Mouse (Mus musculus) stomach, embryonic 15.5 days (tissue): ENCODE measurements at regions not wholly inside any gene's neighbourhood (a gene's known extent, or its start where the extent isn't known, plus 50 kb on each side); places are given as distances from the start of the nearest gene placed in this dataset.
"Not testable (repeated sequence)": the region's sequence is repeated elsewhere in the genome, so short reads cannot be mapped to it uniquely, and the experiment has no call there.

Source experiments
- ATAC-seq: fragments of 200-750 bp; cut with Nextera tagmentation; 2 replicates; pipeline ENCODE4 v1.8.0; 2017; ENCODE audit warnings: low read depth, moderate number of reproducible peaks, moderate TSS enrichment; ENCODE audit not compliant: insufficient read depth, low FRiP score
- H3K27ac ChIP-seq: fragments of 300-500 bp; sonication (generic); 2 replicates; pipeline ENCODE4 v1.5.1; 2015; ENCODE audit warnings: mild to moderate bottlenecking, inconsistent platforms
- H3K27me3 ChIP-seq: fragments of 300-500 bp; sonication (generic); replicated peaks from 2 replicates; pipeline ENCODE4 v1.6.1; 2015; ENCODE audit warnings: inconsistent platforms
- H3K36me3 ChIP-seq: fragments of 300-500 bp; sonication (generic); 2 replicates; pipeline ENCODE4 v1.6.1; 2015; ENCODE audit warnings: inconsistent platforms
- H3K4me1 ChIP-seq: fragments of 300-500 bp; sonication (generic); 2 replicates; pipeline ENCODE4 v1.6.1; 2015; ENCODE audit warnings: inconsistent platforms
- H3K4me2 ChIP-seq: fragments of 300-500 bp; sonication (generic); 2 replicates; pipeline ENCODE4 v1.6.1; 2015; ENCODE audit warnings: mild to moderate bottlenecking, inconsistent platforms
- H3K4me3 ChIP-seq: fragments of 300-500 bp; sonication (generic); replicated peaks from 2 replicates; pipeline ENCODE4 v1.5.1; 2015; ENCODE audit warnings: inconsistent platforms
- H3K9ac ChIP-seq: fragments of 300-500 bp; sonication (generic); 2 replicates; pipeline ENCODE4 v1.6.1; 2015; ENCODE audit warnings: inconsistent platforms
- H3K9me3 ChIP-seq: fragments of 300-500 bp; sonication (generic); 2 replicates; pipeline ENCODE4 v1.6.1; 2016; ENCODE audit warnings: inconsistent platforms
- WGBS: fragments of 180-500 bp; shearing (Covaris S2); methylation state at CpG from one replicate; pipeline ENCODE4 v1.1.7; 2015; 5-methylcytosine and 5-hydroxymethylcytosine counted together

DNA sequence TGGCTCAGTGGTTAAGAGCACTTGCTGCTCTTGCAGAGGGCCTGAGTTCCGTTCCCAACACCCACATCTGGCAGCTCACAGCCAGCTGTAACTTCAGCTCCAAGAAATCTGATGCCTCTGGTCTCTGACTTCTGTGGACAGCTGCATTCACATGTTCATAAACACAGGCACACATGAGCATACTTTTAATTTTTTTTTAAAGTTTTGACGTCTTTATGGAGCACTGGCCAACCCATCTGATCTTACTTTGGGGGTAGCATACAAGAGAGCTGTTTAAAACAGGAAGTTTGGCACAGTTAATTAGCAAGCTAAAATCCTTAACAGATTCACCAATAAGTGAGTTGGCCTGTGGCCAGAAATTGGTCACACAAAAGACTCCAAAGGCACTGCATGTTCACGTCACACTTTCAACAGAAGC is 81.2 kb upstream of the Atl2 start:
- H3K36me3 ChIP-seq, result no peaks in the 10 kb centered on the region
- ATAC-seq, result no peak
- no peak overlapping the region for H3K9ac ChIP-seq
- no peaks in the 10 kb centered on the region for H3K27me3 ChIP-seq
- H3K9me3 ChIP-seq, result no peaks in the 10 kb centered on the region
- H3K4me3 ChIP-seq, result no peak overlapping the region
- no peak overlapping the region for H3K4me2 ChIP-seq
- H3K4me1 ChIP-seq, result peaks cover 20% of the 10 kb centered on the region
- H3K27ac ChIP-seq, result peak overlapping the region; percentile 35; the same call in 1 of the 2 replicates
- WGBS, result 38% methylated on average over 3 of the region's 3 CpGs

- ATAC-seq, result no peak
- 0 out of 2 replicates have a peak overlapping the region, but pooled peaks have one; percentile 12 for H3K4me3 ChIP-seq
- H3K36me3 ChIP-seq, result no peaks in the 10 kb centered on the region
- H3K4me2 ChIP-seq, result peak overlapping the region; percentile 44
- peak overlapping the region; percentile 35; the same call in 1 of the 2 replicates for H3K27ac ChIP-seq
- H3K4me1 ChIP-seq, result peaks cover 20% of the 10 kb centered on the region
- no peaks in the 10 kb centered on the region for H3K9me3 ChIP-seq
- H3K9ac ChIP-seq, result no peak overlapping the region
- no peaks in the 10 kb centered on the region for H3K27me3 ChIP-seq
- WGBS, result 68% methylated on average over 5 of the region's 5 CpGs
These were observed 80.7 kb upstream of the Atl2 start for GRCm38 (mm10) chr17:79976518-79977100.

GRCm38 (mm10) chr17:79975997-79976443 is 80.1 kb upstream of the Atl2 start:
- peak overlapping the region; percentile 12; the same call in 1 of the 2 replicates for H3K4me3 ChIP-seq
- H3K27ac ChIP-seq, result peak overlapping the region; percentile 35; the same call in 1 of the 2 replicates

DNA sequence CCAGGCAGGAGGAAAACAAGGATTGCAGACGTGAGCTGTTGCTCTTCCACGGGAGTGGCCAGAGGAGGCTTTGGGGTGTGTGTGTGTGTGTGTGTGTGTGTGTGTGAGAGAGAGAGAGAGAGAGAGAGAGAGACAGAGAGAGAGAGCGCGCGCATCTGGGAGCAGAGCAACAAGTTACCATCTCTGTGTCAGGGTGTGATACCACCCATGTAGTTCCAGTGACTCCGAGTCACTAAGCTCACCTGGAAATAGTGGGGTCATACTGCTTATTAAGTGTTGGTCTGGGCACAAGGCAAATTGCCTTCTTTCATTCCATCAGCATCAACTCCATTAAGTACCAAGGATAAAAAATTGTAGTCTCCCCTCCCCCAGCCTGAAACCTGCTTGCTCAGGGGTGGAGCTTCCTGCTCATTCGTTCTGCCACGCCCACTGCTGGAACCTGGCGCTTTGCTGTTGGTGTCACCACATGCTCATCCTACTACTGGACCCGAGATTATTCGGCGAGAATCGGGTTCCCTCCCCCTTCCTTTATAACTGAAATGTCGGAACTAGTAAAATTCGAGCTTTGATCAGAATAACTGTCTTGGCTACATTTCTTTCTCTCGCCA is 79.3 kb upstream of the Atl2 start:
- peak overlapping the region; percentile 54; the same call in 1 of the 2 replicates for H3K27ac ChIP-seq
- not testable (repeated sequence) for H3K9ac ChIP-seq, H3K36me3 ChIP-seq, H3K9me3 ChIP-seq, H3K4me3 ChIP-seq, H3K27me3 ChIP-seq, ATAC-seq
- peak overlapping the region; percentile 44 for H3K4me2 ChIP-seq
- 13% methylated on average over 16 of the region's 16 CpGs for WGBS
- peaks cover 20% of the 10 kb centered on the region for H3K4me1 ChIP-seq

More at GRCm38 (mm10) chr17:79975997-79976443, 80.1 kb upstream of the Atl2 start:
- Histone ChIP-seq H3K36me3 (no peaks in the 10 kb centered on the region), H3K9ac (no peak overlapping the region), H3K27me3 (no peaks in the 10 kb centered on the region), H3K4me1 (peaks cover 20% of the 10 kb centered on the region), H3K4me2 (peak overlapping the region; percentile 44), H3K9me3 (no peaks in the 10 kb centered on the region)
- WGBS, result 23% methylated on average over 11 of the region's 11 CpGs
- ATAC-seq, result peak; percentile 66

- WGBS, result 69% methylated on average over 8 of the region's 8 CpGs
- H3K9ac ChIP-seq, result no peak overlapping the region
- H3K27ac ChIP-seq, result peak overlapping the region; percentile 49
- H3K9me3 ChIP-seq, result no peaks in the 10 kb centered on the region
- no peak for ATAC-seq
- H3K36me3 ChIP-seq, result no peaks in the 10 kb centered on the region
- H3K4me3 ChIP-seq, result no peak overlapping the region
- peaks cover 36% of the 10 kb centered on the region for H3K4me1 ChIP-seq
- H3K27me3 ChIP-seq, result no peaks in the 10 kb centered on the region
- H3K4me2 ChIP-seq, result no peak overlapping the region
These were observed 75.9 kb upstream of the Atl2 start for GRCm38 (mm10) chr17:79971721-79972336.

DNA sequence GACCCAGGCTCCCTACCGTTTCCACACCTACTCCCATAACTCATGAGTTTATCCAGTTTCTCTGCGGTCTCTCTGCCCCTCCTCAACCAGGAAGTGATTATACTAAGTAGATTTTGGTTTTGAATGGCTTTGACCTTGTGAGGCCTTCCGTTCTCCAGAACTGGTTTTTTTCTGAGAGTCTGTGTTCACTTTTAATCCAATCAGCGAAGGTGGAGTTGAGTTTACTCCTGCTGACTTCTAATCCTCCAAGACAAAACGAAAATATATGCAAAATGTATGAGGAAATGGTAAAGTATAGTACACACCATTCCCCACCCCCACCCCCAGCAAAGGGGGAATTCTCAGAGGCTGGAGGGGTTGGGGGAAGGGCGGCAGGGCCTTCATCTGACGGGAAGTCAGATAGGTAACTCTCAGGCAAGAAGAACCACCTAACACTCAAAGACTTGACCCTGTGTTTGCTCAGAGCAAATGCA is 73.6 kb upstream of the Atl2 start:
- Histone ChIP-seq H3K27me3 (no peaks in the 10 kb centered on the region), H3K4me3 (no peak overlapping the region), H3K4me2 (peak overlapping the region; percentile 25; the same call in 1 of the 2 replicates), H3K27ac (peak overlapping the region; percentile 90), H3K36me3 (no peaks in the 10 kb centered on the region), H3K9me3 (no peaks in the 10 kb centered on the region), H3K9ac (no peak overlapping the region), H3K4me1 (peaks cover 20% of the 10 kb centered on the region)
- ATAC-seq, result peak; percentile 44; the same call in 1 of the 2 replicates
- 11% methylated on average over 7 of the region's 7 CpGs for WGBS

DNA sequence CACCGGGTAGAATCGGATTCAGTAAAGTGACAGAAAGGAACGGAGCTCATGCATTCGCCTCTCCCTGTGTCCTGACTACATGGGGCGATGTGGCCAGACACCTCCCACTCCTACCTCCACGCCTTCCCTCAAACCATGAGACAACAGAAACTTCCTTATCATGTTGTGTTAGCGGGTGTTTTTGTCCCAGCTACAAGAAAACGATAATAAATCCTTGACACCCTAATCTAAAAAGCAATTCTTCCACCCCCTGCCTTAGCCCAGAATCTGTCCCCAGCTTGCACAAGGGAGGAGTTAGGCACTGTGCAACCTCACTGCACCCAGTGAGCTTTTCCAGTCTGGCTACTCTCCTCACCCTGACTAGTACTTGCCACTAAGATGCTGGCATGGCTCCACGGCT is 72.9 kb upstream of the Atl2 start:
- Histone ChIP-seq H3K4me1 (peaks cover 19% of the 10 kb centered on the region), H3K27me3 (no peaks in the 10 kb centered on the region), H3K27ac (peak overlapping the region; percentile 90), H3K9ac (no peak overlapping the region), H3K4me2 (peak overlapping the region; percentile 25; the same call in 1 of the 2 replicates), H3K4me3 (no peak overlapping the region), H3K36me3 (no peaks in the 10 kb centered on the region), H3K9me3 (no peaks in the 10 kb centered on the region)
- WGBS, result 59% methylated on average over 9 of the region's 9 CpGs
- ATAC-seq, result peak; percentile 32; the same call in 1 of the 2 replicates

DNA sequence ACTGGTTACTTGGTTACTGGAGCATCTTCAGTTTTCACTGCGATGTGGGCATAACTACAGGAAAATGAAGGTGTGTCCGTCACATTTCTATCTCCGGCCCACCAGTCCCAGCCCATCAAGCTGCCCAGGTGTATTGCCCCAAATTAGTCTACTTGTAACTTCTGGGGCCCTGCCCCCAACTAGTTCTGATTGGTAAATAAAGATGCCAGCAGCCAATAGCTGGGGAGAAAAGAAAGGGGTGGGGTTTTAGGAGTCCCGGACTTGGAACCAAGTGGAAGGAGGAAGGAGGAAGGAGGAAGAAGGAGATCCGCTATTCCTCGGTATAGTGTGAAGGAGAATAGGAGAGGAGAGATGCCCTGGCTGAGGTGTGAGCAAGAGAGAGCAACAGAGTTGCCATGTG is 71.1 kb upstream of the Atl2 start:
- 55% methylated on average over 6 of the region's 6 CpGs for WGBS
- H3K27me3 ChIP-seq, result no peaks in the 10 kb centered on the region
- no peaks in the 10 kb centered on the region for H3K9me3 ChIP-seq
- H3K4me1 ChIP-seq, result peaks cover 21% of the 10 kb centered on the region
- no peak for ATAC-seq
- no peak overlapping the region for H3K9ac ChIP-seq
- H3K4me2 ChIP-seq, result no peak overlapping the region
- H3K4me3 ChIP-seq, result no peak overlapping the region
- no peak overlapping the region for H3K27ac ChIP-seq
- H3K36me3 ChIP-seq, result no peaks in the 10 kb centered on the region

DNA sequence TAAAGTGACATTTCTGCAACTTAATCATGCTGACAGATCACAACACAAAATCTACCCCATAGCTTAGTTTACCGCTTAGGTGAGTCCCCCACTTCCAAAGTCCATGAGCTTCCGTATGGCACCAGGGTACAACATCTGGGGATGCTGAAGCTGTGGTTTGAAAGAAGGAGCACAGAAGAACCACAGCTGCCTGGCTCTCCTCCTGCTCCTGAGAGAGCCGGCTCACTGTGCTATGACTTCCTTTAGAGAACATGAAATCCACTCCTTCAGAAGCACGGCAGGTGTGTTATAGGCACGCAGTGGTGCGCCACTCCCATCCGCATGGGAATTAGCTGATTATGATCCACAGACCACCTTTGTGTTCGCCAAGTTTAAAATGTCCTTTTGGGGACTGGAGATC is 69.7 kb upstream of the Atl2 start:
- ATAC-seq, result no peak
- Histone ChIP-seq H3K36me3 (no peaks in the 10 kb centered on the region), H3K9ac (no peak overlapping the region), H3K27ac (no peak overlapping the region), H3K27me3 (no peaks in the 10 kb centered on the region), H3K9me3 (no peaks in the 10 kb centered on the region), H3K4me3 (no peak overlapping the region), H3K4me1 (peaks cover 24% of the 10 kb centered on the region), H3K4me2 (no peak overlapping the region)
- 85% methylated on average over 8 of the region's 8 CpGs for WGBS

DNA sequence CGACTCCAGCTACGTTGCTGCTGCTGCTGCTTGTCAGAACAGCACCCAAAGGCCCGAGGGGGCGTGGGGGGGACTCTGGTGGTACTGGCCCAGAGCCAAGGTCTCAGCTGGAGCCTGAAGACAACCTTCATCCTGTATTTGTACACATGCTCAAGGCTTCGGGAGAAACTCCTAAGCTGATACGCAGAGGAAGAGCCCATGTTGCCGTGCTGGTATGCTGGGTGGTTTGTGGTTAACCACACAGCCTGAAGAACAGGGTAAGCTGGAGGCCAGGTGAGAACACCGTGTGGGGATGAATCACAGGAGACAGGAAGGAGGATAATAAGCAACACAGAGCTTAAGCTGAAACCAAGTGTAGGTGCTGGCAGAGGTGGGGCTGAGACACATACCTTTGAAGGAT is 68.9 kb upstream of the Atl2 start:
- Histone ChIP-seq H3K4me3 (no peak overlapping the region), H3K4me2 (no peak overlapping the region), H3K9me3 (no peaks in the 10 kb centered on the region), H3K27me3 (no peaks in the 10 kb centered on the region), H3K36me3 (no peaks in the 10 kb centered on the region), H3K9ac (no peak overlapping the region), H3K27ac (peak overlapping the region; percentile 28; the same call in 1 of the 2 replicates), H3K4me1 (peaks cover 19% of the 10 kb centered on the region)
- ATAC-seq, result no peak
- WGBS, result 59% methylated on average over 8 of the region's 8 CpGs

DNA sequence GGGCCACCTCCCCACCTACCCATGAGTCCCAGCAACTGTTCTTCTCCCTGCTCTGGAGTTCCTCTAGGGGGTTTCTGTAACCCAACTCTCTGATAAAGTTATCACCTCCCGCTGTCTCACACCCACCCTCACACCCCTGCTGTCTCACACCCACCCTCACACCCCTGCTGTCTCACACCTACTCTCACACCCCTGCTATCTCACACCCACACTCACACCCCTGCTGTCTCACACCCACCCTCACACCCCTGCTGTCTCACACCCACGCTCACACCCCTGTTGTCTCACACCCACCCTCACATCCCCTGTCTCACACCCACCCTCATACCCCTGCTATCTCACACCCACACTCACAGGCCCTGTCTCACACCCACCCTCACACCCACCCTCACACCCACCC is 67.4 kb upstream of the Atl2 start:
- no peak overlapping the region for H3K27ac ChIP-seq
- 57% methylated on average over 2 of the region's 2 CpGs for WGBS

DNA sequence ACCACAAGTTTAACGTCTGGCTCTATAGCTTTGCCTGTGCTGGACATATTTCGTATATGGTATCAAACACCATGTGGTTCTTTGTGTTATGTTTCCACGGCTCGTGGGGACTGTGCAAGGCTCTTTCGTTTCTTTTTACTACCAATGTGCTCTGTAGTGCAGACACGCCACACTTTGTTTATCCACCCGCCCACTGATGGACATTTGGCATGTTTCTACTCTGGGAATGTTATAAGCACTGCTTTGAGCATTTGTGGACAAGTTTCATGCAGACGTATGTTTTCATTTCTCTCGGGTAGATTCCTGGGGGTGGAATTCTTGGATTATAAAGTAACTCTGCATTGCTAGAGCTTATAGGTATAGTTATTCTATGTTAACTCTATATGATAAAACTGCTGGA is 65.5 kb upstream of the Atl2 start:
- ATAC-seq, result no peak
- no peak overlapping the region for H3K4me2 ChIP-seq

More for the DNA sequence above, 67.4 kb upstream of the Atl2 start:
- no peak overlapping the region for H3K4me2 ChIP-seq
- no peaks in the 10 kb centered on the region for H3K9me3 ChIP-seq
- no peak overlapping the region for H3K9ac ChIP-seq
- ATAC-seq, result no peak
- no peaks in the 10 kb centered on the region for H3K27me3 ChIP-seq
- H3K4me3 ChIP-seq, result no peak overlapping the region
- H3K4me1 ChIP-seq, result peaks cover 4% of the 10 kb centered on the region; the same call in 1 of the 2 replicates
- H3K36me3 ChIP-seq, result no peaks in the 10 kb centered on the region

More for the DNA sequence above, 65.5 kb upstream of the Atl2 start:
- H3K9ac ChIP-seq, result no peak overlapping the region
- no peak overlapping the region for H3K27ac ChIP-seq
- no peaks in the 10 kb centered on the region for H3K27me3 ChIP-seq
- H3K9me3 ChIP-seq, result no peaks in the 10 kb centered on the region
- H3K4me1 ChIP-seq, result peaks cover 4% of the 10 kb centered on the region; the same call in 1 of the 2 replicates
- H3K4me3 ChIP-seq, result no peak overlapping the region
- 35% methylated on average over 9 of the region's 9 CpGs for WGBS
- H3K36me3 ChIP-seq, result no peaks in the 10 kb centered on the region
